Mouse (Mus musculus): Measurements from ENCODE around the gene Cdkl1.

The Cdkl1 gene

GRCm38 (mm10) chr12:69790530-69791505, at the start of gene Cdkl1:
Cdkl1 (minus strand) TSS chr12:69791267.
- peak; percentile 88 for DNase-seq

- DNase-seq, result no peak
These were observed 47.3 kb upstream of the Cdkl1 start for GRCm38 (mm10) chr12:69838376-69838775.

DNA sequence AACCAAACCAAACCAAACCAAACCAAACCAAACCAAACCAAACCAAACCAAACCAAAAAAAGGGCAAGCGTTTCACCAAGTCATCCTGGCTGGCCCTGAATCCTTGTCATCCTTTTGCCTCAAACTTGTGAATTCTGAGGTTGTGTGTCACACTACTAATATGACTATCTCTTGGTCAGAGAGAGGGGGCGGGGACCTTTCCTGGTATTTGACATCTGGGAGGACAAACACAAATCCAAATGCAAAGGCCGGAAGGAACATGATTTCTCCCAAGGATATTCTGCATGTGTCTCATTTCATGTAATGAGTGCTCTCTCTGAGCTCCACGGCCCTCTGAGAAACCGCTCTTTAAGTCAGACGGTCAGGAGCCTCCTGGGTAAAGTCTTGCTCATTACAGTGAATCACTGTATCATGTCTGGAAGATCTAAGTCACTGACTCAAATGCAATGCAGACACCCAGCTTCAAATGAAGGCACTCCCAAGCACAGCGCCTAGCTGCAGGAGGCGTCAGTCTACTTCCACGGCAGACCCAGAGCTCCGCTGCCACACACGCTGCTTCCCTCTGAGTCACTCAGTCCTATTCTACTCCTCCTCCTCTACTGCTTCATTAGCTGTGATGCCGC, 43.0 kb upstream of the Cdkl1 start:
- no peak for DNase-seq

DNA sequence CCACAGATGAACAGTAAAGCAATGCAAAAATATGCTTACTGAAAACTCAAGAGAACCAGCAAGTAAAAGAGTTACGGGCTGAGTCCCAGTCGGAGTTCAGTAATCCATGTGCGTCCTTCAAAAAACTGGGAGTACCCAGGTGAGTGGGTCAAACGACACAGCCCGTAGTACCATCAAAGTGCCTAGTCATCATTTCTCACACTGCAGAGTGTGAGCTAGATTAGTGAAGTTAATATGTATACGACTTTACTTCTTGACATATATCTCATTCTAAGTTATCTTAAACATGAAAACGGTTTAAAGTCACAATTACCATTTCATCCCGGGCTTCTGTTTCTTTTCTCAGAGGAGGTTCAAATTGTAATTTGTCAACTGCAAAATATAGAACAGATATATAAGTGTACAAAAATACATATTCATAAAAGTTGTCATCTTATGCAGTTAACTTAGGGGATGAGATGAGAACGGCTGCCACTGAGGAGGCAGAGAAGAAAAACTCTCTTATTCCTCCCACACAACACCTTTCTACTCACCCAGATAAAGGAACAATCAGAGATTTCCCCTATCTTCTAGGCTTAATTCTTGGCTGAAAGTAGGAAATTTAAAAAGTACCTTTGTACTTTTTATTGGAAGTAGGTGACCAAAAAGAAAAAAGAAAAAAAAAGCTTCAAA, 40.3 kb upstream of the Cdkl1 start:
- DNase-seq, result no peak

- DNase-seq, result no peak
These were observed 37.1 kb upstream of the Cdkl1 start for GRCm38 (mm10) chr12:69828214-69828613.

DNA sequence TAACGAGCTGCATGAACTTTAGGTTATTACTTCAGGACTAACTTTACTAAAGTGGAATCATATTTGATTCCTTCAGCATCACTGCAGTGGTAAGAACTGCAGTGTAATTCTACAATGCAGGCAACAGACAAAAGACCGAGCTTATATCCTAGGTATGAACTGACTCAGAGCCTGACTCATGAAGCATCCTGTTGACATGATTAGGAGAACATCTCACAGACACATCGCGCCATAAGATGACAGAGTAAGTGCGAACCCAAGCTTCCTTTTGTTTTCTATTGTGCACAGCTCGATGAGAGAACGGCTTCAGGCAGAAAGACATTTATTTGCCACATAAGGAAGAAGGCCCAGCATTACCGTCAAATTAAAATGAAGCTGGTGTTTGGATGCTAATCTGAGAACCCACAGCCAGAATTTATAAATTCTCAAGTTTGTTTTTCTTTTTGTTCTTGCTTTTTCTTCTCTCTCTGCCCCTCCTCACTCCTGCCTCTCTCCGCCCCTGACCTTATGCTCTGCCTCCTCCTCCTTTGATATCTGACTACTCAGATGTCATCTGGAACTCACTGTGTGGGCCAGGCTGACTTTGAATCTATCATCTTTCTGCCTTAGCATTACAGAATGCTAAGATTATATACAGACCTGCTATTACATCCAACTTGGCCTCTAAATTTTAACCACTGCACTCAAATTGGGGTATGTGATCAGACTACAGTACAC, 34.0 kb upstream of the Cdkl1 start:
- DNase-seq, result no peak

DNA sequence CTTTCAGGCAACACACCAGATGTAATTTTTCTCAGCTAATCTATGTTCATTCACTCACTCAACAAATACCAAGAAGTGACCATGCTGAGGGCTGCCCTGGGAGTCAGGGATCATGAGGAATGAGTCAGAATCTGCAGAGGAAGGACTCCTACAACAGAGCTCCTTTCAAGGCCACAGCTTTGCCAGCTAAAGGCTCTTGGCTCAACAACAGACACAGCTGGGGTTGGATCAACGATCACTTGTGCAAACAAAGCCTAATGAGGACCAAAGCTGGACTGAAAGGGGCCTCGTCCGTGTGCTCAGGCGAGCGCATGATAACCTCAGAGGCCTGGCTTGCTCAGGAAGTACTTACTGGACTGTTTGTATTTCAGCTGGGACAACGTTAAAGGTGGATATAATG, 23.2 kb upstream of the Cdkl1 start:
- no peak for DNase-seq

- no peak for DNase-seq
These were observed 22.5 kb upstream of the Cdkl1 start for GRCm38 (mm10) chr12:69813596-69813995.

GRCm38 (mm10) chr12:69812986-69813385, 21.9 kb upstream of the Cdkl1 start:
- DNase-seq, result no peak

DNA sequence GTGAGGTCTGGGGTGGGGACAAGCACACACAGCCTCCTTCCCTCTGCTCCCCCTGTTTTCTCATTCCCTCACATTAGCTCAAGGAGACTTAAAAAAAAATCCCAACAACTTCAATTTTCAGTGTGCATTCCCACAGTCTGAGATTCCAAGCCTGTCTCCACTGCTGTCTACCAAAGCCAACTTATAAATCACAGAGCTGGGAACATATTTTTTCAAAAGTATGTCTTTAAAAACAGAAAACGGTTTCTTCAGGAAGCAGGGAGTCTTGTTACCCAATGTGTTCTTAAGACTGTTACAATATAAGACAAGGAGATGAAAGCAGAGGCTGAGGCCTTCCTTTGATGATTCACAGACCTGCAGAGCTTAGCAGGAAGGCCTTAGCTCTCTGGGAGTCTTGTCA, 20.9 kb upstream of the Cdkl1 start:
- DNase-seq, result no peak

GRCm38 (mm10) chr12:69809439-69809838, 18.4 kb upstream of the Cdkl1 start:
- DNase-seq, result no peak

- DNase-seq, result peak; percentile 48
These were observed 16.4 kb upstream of the Cdkl1 start for GRCm38 (mm10) chr12:69807399-69807985.

DNA sequence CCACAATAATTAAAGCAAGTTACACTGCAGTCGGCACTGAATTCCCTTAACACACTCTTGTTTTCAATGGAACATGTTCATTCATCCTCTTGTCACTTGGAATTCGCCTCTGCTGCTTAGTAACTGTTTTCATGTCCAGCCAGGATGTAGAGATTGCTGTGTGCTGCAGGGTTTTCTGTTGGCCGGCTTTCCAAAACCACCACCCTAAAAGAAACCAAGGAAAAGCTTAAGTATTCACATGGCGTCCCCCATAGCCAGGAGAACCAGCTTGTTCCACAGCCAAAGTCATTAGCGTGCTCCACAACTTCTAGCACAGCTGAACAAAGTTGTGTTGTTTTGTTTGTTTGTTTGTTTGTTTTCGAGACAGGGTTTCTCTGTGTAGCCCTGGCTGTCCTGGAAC, 14.1 kb upstream of the Cdkl1 start:
- DNase-seq, result no peak

DNA sequence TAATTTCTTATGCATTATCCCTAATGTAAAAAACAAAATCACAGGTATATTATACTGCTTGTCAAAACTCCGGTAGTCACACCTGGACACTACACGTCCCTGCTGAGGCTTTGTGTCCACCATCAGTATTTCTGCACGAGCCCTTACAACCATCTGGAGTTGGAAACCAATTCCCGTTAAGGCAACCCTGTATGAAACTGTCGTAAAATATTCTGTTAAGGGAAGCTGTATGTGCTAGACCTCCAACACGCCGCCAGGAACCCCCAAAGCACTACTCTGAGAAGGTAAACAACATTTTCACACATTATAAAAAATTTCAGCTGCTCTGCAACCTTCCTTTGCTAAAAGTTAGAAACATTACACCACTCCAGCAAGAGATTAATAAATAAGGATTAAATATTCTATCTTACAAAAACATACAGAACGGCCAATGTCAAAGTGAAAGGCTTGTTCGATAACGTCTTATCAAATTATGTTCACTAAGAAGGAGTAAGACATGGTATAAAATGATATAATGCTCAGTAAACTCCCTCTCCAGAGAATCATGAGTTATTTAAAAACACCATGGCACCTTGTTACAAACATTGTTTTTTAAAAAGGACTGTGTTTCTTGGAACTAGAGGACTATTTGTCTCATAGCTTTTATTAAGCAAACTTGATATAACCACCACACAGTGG, 13.5 kb upstream of the Cdkl1 start:
- DNase-seq, result no peak

GRCm38 (mm10) chr12:69803196-69803595, 12.1 kb upstream of the Cdkl1 start:
- DNase-seq, result no peak

DNA sequence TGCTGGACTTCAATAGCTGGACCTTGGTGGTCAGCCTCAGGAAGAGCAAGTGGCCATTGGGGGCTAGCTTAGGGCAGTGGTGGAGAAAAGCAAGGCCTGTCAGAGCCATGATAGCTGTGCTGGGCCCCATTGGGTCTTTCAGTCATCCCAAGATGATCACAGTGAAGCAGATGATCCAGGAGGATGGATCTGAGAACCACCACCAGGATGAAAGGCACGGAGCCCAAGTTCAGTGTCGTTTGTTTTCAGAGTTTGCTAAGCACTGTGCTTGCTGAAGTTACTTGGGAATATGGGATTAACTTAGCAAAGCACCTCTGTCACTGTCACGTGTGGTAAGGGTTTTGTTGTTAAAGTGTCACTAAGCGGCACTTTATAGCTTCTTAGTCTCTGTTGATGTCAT, 9.5 kb upstream of the Cdkl1 start:
- DNase-seq, result no peak

DNA sequence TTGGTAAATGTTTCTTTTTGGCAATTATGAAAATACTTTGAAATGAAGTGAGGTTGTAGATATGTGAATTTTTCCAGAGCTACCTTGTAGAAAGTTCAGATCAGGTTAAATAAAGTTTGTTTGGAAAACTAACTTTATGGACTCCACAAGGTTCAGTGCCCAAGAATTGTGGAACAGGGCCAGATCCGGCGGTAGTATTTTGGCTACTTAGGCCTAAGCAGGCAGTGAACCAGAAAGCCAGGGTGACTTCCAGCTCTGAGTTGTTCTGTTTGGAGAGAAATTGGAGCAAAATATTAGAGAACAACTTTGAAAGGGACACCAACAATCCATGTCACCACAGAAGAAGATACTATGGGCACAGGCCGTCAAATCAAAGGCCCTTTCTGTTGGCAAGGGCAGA, 5.2 kb upstream of the Cdkl1 start:
- DNase-seq, result peak; percentile 83

- DNase-seq, result peak; percentile 66
These were observed 1.1 kb downstream of the Cdkl1 start for GRCm38 (mm10) chr12:69789766-69790529.

DNA sequence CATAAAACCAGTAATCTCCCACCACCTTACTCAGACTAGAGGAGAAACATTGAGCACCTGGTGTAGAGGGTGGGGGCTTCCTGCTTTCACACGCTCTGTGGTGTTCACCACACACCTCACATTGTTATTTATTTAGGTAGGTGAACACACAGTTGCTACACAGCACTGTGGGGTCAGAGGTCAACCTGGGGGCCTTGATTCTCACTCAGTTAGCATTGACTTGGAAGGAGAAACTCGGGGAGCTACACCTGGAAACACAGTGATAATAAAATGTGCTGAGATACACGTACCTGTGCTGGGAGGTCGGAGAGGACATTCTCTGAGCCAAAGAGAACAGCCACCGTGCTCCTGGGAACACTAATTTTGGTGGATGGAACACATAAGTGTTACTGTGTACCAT, 2.7 kb downstream of the Cdkl1 start:
- no peak for DNase-seq

GRCm38 (mm10) chr12:69785471-69785870, 5.6 kb downstream of the Cdkl1 start:
- no peak for DNase-seq
